Mouse (Mus musculus) thymus, postnatal 4 days (tissue): Measurements from ENCODE around the gene Exosc3.
"Not testable (repeated sequence)": the region's sequence is repeated elsewhere in the genome, so short reads cannot be mapped to it uniquely, and the experiment has no call there.

Experiments
- DNase-seq: peaks from one replicate; pipeline ENCODE4 v3.0.0; 2021

Gene Exosc3

DNA sequence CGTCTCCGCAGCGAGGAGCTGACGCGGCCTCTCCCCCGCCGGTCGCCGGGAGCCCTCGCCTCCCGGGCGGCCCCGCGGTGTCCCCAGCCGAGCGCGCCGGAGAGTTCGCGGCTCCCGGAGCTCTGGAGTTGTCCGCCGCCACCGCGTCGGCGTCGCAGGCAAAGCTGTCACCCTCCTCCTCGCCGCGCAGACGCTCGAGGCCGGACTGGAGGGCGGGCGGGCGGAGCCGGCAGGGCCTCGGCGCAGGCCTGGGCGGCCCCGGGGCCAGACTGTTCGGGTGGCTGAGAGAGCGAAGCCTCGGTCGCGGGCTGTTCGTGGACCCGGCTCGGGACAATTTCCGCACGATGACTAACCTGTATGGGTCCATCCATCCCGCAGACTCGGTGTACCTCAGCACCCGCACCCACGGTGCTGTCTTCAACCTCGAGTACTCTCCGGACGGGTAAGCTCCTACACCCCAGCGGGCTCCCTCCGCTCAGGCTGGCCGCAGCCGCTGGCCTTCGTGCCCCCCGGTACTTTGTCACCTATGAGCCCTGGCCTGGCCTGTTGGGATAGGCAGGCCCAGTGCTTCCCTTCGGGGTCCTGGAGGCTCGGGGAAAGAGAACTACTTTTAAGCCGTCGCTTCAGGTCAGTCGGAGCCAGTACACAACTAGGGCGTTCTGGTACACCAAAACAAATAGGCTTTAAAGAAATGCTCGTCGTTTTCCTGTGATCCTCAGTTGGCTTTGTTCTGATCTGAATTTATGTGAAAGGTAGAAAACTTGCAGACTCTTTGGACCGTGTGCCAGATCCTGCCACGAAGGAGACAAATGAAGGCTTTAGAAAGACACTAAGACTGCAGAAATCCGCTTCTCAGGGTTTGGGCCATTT, at the start of gene Exosc3:
Gene Exosc3 (minus strand): TSS at position 447 of the 870 bp plus-strand sequence.
- no peak for DNase-seq

DNA sequence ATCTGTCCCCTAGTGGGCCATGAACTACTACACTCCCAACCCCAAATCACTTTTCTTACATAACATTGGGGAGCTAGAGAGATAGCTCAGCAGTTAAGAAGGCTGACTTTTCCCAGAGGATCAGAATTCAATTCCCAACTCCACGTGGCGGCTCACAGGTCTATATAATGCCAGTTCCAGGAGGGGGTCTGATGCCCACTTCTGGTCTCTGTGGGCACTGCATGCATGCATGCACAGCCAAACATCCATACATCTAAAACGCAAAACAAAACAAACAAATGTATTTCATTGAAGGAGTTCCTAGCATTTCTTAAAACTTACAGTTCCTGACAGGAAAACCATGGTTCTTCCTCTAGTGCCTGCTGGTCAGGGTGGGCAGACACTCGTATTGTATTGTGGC, 49.6 kb upstream of the Exosc3 start:
- DNase-seq, result no peak

DNA sequence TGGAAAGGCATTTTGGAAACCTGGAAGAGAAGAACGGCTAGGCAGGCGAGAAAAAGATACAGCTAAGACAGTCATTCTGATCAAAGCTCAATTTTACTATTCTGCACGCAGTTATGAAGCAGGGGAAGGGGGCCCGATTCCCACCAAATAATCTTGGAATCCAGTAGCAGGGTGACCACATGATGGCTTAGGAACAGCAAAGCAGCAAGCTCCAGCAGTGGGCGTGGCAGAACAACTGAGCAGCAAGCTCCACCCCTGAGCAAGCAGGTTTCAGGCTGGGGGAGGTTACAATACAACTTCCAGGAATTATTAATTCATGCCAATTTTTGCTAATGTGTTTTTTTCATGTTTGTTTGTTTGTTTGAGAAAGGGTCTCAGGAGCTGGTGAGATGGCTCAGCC, 44.8 kb upstream of the Exosc3 start:
- not testable (repeated sequence) for DNase-seq

DNA sequence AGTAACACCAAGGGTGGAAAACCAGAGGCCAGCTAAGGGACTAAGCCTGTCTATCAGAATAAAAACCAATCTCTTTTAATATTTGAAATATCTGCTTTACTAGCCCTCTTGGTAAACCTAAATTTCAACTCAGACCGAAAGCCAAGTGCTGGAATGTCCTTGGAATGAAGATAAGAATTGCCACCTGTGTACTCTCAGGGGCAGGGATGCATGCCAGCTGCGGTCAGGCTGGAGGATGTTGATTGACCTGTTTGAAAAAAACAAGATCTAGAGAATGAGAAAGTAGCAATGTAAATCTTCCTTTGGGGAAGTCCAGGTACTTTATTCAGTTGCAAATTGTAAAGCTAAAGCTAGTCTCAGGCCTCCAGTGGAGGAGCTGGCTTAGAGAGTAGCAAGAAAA, 39.6 kb upstream of the Exosc3 start:
- DNase-seq, result not testable (repeated sequence)

DNA sequence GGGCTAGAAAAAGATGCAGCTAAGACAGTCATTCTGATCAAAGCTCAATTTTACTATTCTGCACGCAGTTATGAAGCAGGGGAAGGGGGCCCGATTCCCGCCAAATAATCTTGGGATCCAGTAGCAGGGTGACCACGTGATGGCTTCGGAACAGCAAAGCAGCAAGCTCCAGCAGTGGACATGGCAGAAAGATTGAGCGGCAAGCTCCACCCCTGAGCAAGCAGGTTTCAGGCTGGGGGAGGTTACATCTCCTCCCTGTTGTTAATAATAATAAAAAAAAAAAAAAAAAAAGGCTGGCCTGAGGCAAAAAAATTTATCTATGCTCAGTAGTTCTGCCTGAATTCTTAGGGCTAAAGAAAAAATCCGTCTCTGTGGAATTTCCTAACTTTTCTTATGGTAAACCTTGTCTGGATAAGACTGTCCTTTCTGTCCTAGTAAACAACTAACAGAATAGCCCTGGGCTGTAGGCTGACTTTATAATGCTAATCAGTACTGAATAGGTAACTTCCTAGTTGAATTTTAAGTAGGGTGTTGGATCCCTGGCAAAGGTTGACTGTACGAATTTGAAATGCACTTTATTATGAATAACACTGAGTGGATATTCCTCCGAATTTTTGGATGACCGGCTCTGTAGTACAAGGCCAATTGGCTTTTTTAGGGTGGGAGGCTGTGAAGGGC, 38.5 kb upstream of the Exosc3 start:
- not testable (repeated sequence) for DNase-seq

DNA sequence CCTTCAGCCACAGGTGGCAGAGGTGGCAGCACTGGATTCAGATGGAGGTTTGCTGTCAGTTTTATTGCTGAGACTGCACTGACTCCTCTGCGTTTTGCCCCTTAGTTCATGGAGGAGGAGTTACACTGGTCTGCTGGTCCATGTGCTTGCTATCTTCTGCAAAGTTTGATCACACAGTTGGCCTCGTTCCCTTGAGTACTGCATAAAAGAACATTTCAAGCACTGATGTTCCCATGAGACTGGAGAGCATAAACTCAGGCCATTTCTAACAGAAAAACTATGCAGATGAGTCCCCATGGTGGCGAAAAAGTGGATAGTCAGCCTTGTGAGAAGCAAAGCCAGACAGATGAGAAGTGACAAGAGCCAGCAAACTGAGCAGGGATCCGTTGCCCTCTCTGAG, 34.0 kb upstream of the Exosc3 start:
- DNase-seq, result no peak

DNA sequence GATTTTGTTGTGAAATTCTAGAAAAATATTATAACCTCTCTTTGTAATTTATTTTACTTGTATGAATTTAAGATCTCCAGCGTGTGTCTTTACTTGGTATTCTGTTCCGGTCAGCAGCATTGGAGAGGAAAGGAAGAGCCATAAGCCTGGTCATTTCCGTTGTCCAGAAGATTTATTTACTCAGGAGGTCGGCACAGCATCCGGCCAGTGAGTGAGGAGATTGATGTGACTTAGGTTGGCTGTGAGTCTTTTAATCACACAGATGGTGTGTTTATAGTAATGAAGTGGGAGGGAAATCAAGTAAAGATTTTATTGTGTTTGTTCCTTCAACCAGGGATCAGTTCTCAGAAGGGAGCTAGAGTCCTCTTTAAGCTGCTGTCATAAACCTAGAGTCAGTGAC, 32.3 kb upstream of the Exosc3 start:
- no peak for DNase-seq

DNA sequence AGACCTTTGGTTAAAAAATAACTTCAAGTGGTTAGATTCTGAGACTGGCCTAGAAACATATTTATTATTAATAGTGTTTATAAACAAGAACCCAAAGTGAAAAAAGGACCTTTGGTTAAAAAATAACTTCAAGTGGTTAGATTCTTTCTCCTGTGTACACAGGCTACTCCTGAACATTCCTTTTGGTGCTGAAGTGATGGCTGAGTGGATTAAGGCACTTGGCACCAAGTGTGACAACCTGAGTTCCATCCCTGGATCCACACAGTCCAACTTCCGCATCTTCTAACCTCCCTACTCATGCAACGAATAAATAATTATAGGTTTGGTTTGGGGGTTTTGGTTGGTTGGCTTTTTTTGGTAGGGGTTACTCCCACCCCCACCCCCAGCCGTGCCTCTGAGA, 28.7 kb upstream of the Exosc3 start:
- DNase-seq, result no peak

DNA sequence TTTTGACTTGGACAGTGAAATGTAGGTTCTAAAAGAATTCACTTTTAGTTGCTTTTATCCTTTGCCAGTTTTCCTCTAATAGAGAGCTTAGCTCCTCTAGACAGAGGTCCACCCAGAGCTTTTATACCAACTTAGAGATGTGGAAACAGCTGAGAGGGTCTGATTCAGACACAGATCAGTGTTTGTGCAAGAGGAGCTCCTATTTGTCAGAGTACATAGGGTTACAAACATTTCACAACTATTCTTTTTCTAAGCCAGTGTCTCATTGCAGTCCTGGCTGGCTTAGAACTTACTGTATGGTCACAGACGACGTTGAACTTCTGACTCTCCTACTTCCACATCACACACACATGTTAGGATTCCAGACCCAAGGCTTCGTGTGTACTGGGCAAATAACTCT, 14.1 kb upstream of the Exosc3 start:
- no peak for DNase-seq

DNA sequence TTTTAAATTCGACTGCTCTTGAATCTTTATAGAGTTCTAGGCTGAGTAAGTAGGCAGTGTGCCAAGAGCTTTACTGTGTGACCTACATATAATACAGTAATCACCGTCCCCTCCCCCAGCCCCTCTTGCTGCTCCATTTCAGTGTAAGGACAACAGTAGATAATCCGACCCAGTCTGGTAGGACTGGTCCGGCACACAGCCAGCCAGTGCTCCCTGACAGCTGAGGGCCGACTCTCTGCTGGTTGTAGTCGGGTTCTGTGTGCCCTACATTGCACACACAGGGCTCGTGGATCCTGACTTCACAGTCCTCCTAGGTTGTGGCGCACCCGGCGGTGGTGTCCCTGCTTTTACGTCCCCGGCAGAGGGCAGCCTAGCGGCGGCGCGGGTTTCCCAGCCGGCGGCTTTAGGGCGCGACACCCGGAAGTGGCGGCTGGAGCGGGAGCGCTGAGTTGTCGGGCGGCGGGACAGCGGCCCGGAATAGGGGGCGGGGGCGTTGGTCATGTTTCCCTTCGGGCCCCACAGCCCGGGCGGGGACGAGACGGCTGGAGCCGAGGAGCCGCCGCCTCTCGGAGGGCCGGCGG, 773 bp downstream of the Exosc3 start, which contains the start of gene Dcaf10:
Gene Dcaf10 (plus strand): TSS at position 433 of the 581 bp plus-strand sequence.
- DNase-seq, result peak; percentile 97

DNA sequence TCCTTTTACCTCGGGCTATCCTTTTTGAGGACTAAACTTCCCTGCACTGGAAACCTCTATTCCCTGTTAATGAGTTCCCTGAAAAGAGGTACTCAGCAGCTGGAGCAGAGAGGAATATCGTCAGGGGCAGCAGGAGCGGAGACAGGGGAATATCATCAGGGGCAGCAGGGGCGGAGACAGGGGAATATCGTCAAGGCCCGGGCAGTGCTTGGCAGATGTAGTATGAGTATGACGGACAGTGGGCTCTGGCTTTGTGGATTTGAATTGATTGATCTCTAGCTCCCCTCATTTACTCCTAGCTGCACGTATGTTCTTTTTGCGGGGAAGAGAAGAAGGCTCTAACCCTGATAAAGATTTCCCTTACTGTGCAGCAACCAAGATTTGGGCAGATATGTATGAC, 1.3 kb downstream of the Exosc3 start:
- peak; percentile 14 for DNase-seq

DNA sequence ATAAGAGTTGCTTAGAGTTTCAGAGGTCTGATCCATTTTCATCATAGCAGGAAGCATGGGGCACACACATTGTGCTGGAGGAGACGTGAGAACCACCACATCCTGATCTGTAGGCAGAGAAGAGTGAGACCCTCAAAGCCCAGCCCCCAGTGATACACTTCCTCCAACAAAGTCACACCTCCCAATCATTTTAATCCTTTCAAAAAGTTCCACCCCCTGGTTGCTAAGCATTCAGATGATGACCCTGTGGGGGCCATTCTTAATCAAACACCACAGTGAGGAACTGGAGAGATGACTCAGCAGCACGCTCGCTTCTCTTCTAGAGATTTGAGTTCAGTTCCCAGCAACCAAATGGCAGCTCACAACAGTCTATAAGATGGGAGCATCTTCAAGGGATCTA, 10.1 kb downstream of the Exosc3 start:
- no peak for DNase-seq

DNA sequence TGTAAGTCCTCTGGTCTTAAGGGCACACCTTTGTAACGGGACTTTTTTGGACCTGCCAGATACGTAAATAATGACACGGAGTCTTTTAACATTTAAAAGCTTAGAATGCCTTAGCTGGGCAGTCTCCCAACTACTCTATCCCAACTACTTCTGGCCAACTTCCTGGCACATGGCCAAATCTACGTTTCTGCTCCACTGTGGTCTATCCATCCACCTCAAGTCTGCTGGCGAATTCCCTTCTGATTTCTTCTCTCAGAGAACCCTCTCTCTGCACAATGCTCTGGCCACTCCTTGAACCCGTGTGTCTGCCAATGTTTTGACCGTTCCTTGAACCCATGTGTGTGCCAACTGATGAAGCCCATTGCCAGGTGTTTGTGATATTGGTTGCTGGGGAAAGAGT, 11.4 kb downstream of the Exosc3 start:
- DNase-seq, result no peak

DNA sequence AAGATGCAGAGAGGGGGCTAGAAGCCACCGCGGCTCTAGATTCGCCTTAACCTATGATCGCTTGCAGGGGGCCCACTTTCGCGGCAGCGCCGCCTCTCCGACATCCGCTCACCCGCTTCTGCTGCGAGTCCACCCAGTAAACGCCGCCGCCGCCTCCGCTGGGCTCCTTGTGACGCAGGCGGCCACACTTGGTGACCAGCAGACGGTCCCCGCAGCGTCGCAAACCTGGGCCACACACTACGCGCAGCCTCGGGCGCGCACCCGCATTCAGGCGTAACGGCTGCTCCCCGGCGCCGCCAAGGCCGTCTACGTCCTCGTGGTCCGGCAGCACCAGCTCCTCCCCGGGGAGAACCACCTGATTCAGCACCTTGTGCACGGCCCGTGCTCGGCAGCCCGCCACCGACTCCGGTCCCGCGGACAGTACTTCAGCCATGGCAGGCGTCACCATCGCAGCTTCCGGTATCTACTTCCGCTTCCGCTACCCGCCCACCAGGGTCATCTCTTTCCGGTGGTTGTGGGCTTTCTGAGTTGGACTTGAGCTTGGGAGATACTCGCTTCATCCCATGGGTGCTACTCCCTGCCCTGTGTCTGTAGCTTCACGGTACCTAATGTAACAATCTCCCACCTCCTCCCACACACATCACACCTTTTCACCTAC, 22.2 kb downstream of the Exosc3 start:
- DNase-seq, result peak; percentile 83

DNA sequence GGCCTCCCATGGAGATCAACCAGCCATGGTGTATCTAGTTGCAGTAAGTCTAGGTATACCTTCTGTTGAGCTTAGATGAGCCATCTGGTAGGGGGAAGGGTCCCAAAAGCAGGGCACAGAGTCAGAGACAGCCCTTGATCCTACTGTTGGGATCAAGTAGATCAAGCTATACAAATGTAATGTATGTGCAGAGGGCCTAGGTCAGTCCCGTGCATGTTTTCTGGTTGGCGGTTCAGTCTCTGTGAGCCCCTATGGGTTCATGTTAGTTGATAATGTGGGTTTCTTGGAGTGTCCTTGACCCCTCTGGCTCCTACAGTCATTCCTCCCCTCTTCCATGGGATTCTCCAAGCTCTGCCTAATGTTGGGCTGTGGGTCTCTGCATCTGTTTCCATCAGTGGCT, 31.5 kb downstream of the Exosc3 start:
- DNase-seq, result no peak

DNA sequence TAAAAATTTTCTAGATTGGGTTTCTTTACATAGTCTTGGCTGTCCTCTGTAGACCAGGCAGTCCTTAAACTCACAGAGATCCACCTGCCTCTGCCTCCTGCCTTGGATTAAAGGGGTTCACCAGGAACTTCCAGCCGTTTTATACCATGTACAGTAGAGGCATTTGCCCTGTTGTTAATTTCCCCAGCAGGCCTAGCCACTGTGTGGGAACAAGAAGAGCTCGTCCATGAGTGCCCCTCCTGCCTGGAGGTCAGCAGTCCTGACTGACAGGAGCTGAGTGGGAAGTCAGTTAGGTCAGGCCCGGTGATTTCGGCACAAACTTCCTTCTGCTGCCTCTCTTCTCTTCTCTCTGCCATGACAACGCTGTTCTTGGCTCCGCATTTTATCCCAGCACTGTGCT, 33.9 kb downstream of the Exosc3 start:
- no peak for DNase-seq

DNA sequence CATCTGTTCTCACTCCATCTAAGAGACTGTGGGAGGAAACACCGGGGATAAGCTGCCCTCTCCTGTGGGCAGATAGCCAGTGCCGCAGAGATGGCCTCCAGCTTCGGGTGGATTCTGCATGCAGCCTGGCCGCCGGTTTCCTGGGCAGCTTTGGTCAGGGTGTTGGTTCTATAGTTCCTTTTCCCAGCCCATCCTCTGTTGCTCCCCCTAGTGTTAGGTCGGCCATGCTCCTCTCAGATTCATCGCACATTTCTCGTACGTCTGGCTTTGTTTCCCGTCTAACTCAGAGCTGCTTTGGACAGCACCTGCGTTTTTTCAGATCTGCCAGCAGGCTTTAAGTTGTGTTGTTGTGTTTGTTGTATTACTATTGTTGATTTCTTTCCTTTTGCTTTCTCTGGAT, 34.5 kb downstream of the Exosc3 start:
- peak; percentile 33 for DNase-seq

DNA sequence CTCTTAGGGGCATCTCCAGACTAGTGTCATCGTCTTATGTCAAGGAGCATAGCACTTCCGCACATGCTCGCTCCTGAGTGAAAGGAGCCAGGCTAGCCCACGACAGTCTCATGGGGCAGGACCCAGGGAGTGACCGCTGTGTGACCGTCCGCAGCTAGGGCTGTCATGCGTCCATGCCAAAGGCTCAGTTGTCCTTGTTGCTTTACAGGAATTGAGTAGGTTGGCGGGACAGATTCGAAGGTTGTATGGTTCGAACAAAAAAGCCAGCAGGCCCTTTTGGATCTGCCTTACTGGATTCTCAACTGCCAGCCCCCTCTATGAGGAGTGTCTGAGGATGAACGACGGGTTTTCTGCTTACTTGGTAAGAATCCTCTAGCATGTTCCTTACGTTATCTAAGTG, 37.0 kb downstream of the Exosc3 start:
- DNase-seq, result no peak

DNA sequence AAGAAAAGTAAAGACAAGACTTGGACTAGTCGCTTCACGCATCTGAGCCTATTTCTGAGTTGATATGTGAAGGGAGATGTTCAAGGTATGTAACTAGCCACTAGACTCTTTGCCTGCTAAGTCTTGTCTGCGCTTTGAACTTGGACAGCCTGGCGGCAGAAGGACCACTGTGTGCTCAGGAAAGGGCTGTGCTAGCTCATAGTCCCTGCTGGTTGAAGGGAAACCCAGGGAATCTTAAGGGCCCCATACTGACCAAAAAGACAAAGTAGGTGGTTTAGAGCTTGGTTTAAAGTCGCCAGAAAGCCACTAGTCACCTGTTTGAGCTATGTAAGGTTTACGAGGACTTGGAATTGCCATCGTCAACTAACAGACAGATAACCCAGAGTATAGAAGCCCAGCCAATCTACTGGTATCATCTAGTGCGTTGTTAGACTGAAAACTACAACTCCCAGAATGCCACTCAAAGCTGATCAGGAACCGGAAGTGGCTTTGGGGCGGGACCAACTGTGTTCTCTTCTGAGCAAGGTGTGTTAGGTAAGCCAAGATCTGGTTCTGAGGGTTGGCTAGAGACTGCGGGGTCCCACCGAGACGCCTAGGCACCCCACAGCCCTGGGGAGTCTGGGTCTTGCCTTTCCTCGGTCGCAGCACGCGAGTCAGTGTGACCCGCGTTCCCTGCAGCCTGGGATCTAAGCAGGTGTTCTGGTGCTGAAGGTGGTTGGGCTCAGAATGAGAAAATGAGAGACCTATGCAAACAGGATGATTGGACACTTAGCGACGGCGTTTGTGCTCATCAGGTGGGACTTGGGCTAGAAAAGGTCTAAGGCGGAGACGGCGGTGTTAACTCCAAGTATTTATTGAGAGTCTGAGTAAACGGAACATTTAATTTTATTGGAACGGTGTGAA, 45.6 kb downstream of the Exosc3 start, which contains the start of gene Trmt10b:
Gene Trmt10b (plus strand): TSS at position 466 of the 903 bp plus-strand sequence.
- DNase-seq, result peak; percentile 86

DNA sequence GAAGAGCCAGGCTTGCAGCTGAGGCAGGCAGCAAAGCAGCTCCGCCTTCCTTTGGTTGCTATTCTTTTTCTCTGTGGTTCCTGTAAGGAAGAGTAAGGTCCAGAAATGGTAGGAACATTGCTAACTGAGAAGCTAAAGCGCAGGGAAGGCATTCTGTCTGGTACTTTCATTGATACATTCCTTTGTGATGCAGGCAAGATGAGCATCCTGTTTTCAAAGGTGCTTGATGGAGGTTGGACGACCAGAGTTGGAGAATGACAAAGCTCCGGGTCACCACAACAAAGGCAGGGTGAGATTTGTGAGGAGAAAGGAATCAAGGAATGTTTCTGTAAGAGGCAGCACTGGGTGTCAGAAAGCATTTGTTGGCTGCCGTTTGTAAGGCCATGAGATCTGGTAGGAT, 54.6 kb downstream of the Exosc3 start:
- DNase-seq, result no peak

DNA sequence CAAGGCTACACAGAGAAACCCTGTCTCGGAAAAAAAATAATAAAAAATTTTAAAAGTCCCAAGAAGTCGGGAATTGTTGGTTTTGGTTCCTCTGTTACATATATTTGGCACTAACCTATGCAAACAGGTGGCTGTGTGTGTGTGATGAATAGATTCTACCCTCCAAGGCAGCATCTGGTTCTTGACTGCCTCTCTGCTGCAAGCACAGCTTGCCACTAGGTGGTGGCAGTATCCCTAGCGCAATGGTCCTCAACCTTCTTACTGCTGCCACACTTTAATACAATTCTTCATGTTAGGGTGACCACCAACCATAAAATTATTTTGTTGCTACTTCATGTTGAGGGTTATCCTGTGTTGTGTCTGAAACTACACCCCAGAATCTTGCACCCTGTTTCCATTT, 56.2 kb downstream of the Exosc3 start:
- peak; percentile 29 for DNase-seq

DNA sequence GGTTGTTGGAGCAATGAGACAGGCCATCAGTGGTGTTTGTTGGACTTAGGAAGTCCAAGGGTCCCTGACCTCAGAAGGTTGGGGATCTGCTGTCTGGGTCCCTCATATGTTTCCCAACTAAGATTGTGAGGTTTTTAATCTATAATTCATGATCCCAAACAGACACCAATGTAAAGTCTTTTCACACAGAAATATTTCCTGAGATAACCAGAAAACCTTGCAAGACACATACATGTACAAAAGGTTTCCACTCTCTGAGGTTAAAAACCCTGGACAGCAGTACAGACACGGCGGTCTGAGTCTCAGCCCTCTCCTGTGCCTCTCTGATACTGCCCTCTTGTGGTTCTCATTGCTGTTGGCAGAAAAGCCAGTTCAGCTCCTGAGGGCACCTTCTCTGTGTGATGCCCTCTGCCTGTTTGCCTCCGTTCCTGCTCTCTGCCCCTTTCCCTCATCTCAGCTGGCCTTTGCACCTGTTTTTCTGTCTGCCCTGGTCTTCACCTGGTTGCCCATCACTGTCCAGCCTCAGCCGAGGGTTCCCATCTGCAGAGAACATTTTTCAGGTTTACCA, 62.5 kb downstream of the Exosc3 start:
- DNase-seq, result peak; percentile 60
